Mouse (Mus musculus) kidney, postnatal 0 days (tissue): ENCODE measurements around the gene Gdi2. TPM values are rescaled to one million over a fixed set of nuclear protein-coding genes. Genes with fewer than 3 reads are reported as not detected.
"Not testable (repeated sequence)": the region's sequence is repeated elsewhere in the genome, so short reads cannot be mapped to it uniquely, and the experiment has no call there.

Experiments used
- ATAC-seq: fragments of 200-750 bp; cut with Nextera tagmentation; replicated peaks from 2 replicates; pipeline ENCODE4 v1.8.0; 2017; ENCODE audit warnings: low read depth, moderate number of reproducible peaks, moderate TSS enrichment, moderate library complexity; ENCODE audit not compliant: low FRiP score
- DNase-seq: peaks from one replicate; pipeline ENCODE4 v3.0.0-alpha.2; 2016; ENCODE audit warnings: low spot score
- H3K27ac ChIP-seq: fragments of 300-500 bp; sonication (generic); 2 replicates; pipeline ENCODE4 v1.5.1; 2014; ENCODE audit warnings: mild to moderate bottlenecking
- H3K27me3 ChIP-seq: fragments of 300-500 bp; sonication (generic); 2 replicates; pipeline ENCODE4 v1.6.1; 2014; ENCODE audit warnings: low read length, mixed read lengths; ENCODE audit not compliant: insufficient read depth
- H3K36me3 ChIP-seq: fragments of 300-500 bp; sonication (generic); 2 replicates; pipeline ENCODE4 v1.6.1; 2014; ENCODE audit warnings: low read length, mixed read lengths; ENCODE audit not compliant: insufficient read depth
- H3K4me1 ChIP-seq: fragments of 300-500 bp; sonication (generic); replicated peaks from 2 replicates; pipeline ENCODE4 v1.6.1; 2014; ENCODE audit warnings: antibody characterized with exemption, low read length, mixed read lengths; ENCODE audit not compliant: insufficient read depth
- H3K4me2 ChIP-seq: fragments of 300-500 bp; sonication (generic); 2 replicates; pipeline ENCODE4 v1.6.1; 2014; ENCODE audit warnings: mild to moderate bottlenecking, low read length, moderate library complexity, mixed read lengths
- H3K4me3 ChIP-seq: fragments of 300-500 bp; sonication (generic); replicated peaks from 2 replicates; pipeline ENCODE4 v1.5.1; 2014; ENCODE audit warnings: low read depth, low read length
- H3K9ac ChIP-seq: fragments of 300-500 bp; sonication (generic); 2 replicates; pipeline ENCODE4 v1.6.1; 2014; ENCODE audit warnings: low read depth, low read length
- H3K9me3 ChIP-seq: fragments of 300-500 bp; sonication (generic); replicated peaks from 2 replicates; pipeline ENCODE4 v1.6.1; 2016; ENCODE audit warnings: low read length, inconsistent platforms, mixed read lengths
- CTCF ChIP-seq: IDR thresholded peaks from 2 replicates; pipeline ENCODE4 v1.5.1; 2016; ENCODE audit warnings: antibody characterized with exemption, low read depth, mild to moderate bottlenecking, moderate library complexity
- WGBS: fragments of 180-500 bp; shearing (Covaris S2); extraction: QIAGEN DNeasy Blood & Tissue Kit; methylation state at CpG from one replicate; pipeline ENCODE4 v1.1.7; 2014; 5-methylcytosine and 5-hydroxymethylcytosine counted together
- polyA plus RNA-seq: library from polyadenylated mRNA; unstranded; fragments of >200 nt; fragmentation: Nextera tagmentation; extraction: Ambion mirVana; gene quantifications from 2 replicates; pipeline ENCODE4 v1.2.1, GENCODE M21; 2015

Gene Gdi2
- polyA plus RNA-seq = 398 and 440 TPM in 2 replicates

GRCm38 (mm10) chr13:3537594-3538222 lies at the start of gene Gdi2:
Gene Gdi2 (plus strand): TSS chr13:3538063.
- peak within 1 kb of the TSS; percentile 98 for H3K9ac ChIP-seq
- no peaks in the 10 kb centered on the region; the same call in 1 of the 2 replicates for H3K4me1 ChIP-seq
- ATAC-seq (peak; percentile 98), DNase-seq (peak; percentile 98)
- no peaks in the 10 kb centered on the region for H3K27me3 ChIP-seq
- peak within 1 kb of the TSS; percentile 75 for H3K4me2 ChIP-seq
- peak within 1 kb of the TSS; percentile 94 for H3K4me3 ChIP-seq
- no peak for TF ChIP-seq CTCF
- H3K9me3 ChIP-seq = no peaks in the 10 kb centered on the region
- no peaks in the 10 kb centered on the region for H3K36me3 ChIP-seq
- WGBS = 1% methylated on average over 37 of the region's 47 CpGs
- H3K27ac ChIP-seq = peak within 1 kb of the TSS; percentile 100

- H3K4me2 ChIP-seq = no peak overlapping the region
- H3K9ac ChIP-seq = no peak overlapping the region
- no peaks in the 10 kb centered on the region for H3K4me1 ChIP-seq
- ATAC-seq = no peak
- H3K4me3 ChIP-seq = no peak overlapping the region
- TF ChIP-seq CTCF = no peak
- no peaks in the 10 kb centered on the region for H3K9me3 ChIP-seq
- DNase-seq = no peak
- no peaks in the 10 kb centered on the region for H3K27me3 ChIP-seq
- H3K36me3 ChIP-seq = no peaks in the 10 kb centered on the region
- no peak overlapping the region for H3K27ac ChIP-seq
- 91% methylated on average over 4 of the region's 4 CpGs for WGBS
These were observed 42.3 kb upstream of the Gdi2 start for GRCm38 (mm10) chr13:3495526-3495925.

GRCm38 (mm10) chr13:3501014-3501413 lies 36.8 kb upstream of the Gdi2 start:
- H3K4me2 ChIP-seq, DNase-seq, H3K4me3 ChIP-seq, H3K27me3 ChIP-seq, H3K9ac ChIP-seq, ATAC-seq, H3K4me1 ChIP-seq, H3K27ac ChIP-seq, H3K36me3 ChIP-seq, H3K9me3 ChIP-seq: not testable (repeated sequence)
- WGBS = 76% methylated on average over 6 of the region's 6 CpGs

DNA sequence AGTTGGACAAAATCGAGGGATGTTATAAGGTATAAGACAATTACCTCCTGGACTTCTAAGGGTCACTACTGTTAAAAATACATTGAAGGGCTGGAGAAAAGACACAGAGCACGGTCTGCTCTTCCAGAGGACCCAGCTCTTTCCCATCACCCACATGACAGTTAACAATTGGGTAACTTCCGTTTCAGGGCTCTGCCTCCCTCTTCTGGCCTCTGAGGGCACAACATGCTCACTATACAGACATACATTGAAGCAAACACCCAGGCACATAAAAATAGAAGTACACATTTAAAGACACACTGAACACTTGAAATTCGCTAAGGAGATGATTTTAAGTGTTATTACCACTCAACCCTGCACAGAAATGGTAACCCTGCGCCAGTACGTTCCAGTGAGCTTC lies 22.5 kb upstream of the Gdi2 start:
- not testable (repeated sequence) for DNase-seq, H3K4me1 ChIP-seq, H3K27ac ChIP-seq, H3K9me3 ChIP-seq, H3K4me2 ChIP-seq, H3K4me3 ChIP-seq, H3K27me3 ChIP-seq, H3K9ac ChIP-seq, ATAC-seq, H3K36me3 ChIP-seq
- peak; percentile 50; the same call in 1 of the 2 replicates for TF ChIP-seq CTCF
- 81% methylated on average over 6 of the region's 6 CpGs for WGBS

DNA sequence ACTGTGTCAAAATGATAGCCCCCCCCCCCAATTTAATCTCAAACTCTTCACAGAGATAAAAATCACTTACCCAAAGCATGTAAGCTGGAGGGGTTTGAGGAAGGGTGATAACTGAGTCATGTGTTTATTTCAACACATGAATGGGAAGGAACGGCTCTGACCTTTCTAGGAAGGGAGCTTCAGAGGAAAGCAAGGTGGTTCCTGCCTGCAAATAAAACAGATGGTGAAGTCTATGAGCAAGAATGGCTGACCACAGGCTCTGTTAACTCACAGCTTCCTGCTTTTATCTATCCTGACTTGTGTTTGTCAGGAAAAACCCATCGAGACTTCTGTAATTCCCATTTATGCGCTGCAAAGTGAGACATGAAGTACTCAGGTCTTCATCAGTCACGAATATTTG lies 18.5 kb upstream of the Gdi2 start:
- not testable (repeated sequence) for DNase-seq, H3K36me3 ChIP-seq, H3K4me1 ChIP-seq, H3K9me3 ChIP-seq, H3K4me3 ChIP-seq, H3K9ac ChIP-seq, ATAC-seq, H3K4me2 ChIP-seq, H3K27me3 ChIP-seq, H3K27ac ChIP-seq
- 73% methylated on average over 3 of the region's 4 CpGs for WGBS

- not testable (repeated sequence) for H3K4me1 ChIP-seq, H3K27me3 ChIP-seq, ATAC-seq, H3K4me2 ChIP-seq, H3K36me3 ChIP-seq, H3K9me3 ChIP-seq, H3K9ac ChIP-seq, H3K27ac ChIP-seq, DNase-seq, H3K4me3 ChIP-seq
- 29% methylated on average over 1 of the region's 1 CpGs for WGBS
These were observed 17.9 kb upstream of the Gdi2 start for GRCm38 (mm10) chr13:3519994-3520393.

DNA sequence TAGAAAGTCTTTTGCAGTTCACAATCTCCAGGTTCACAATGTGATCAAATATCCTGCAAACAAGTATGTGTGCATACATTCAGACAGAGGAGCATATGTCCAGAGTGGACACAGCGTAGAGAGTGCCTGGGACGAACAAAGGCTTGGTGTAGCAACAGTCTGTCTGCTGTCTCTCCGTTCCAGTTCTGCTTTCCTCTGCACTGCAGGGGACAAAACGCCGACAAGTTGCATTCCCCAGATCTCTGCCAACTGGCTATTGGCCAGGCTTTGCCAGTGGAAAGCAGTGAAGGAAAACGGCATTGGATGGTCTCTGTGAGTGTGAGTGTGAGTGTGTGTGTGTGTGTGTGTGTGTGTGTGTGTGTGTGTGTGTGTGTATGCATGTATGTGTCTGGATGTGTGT lies 14.4 kb upstream of the Gdi2 start:
- H3K4me3 ChIP-seq = no peak overlapping the region
- WGBS = 58% methylated on average over 6 of the region's 6 CpGs
- DNase-seq (no peak), ATAC-seq (peak; percentile 54; the same call in 1 of the 2 replicates)
- no peaks in the 10 kb centered on the region for H3K36me3 ChIP-seq
- H3K27ac ChIP-seq = no peak overlapping the region
- no peaks in the 10 kb centered on the region for H3K27me3 ChIP-seq
- no peak for TF ChIP-seq CTCF
- H3K9ac ChIP-seq = no peak overlapping the region
- no peaks in the 10 kb centered on the region for H3K9me3 ChIP-seq
- no peak overlapping the region for H3K4me2 ChIP-seq
- H3K4me1 ChIP-seq = no peaks in the 10 kb centered on the region
